Mouse (Mus musculus) brain, adult 2 months (tissue): ENCODE data around the gene Itm2b.

Experiments used
- DNase-seq: peaks from one replicate; pipeline ENCODE4 v3.0.0; 2011; ENCODE audit warnings: low read depth, low spot score

The Itm2b gene

GRCm38 (mm10) chr14:73384913-73385719 is at the start of gene Itm2b:
Gene Itm2b, minus strand, starts transcription at chr14:73385289.
- DNase-seq = peak; percentile 90

- peak; percentile 39 for DNase-seq
Observed at GRCm38 (mm10) chr14:73433487-73433886, 48.4 kb upstream of the Itm2b start.

DNA sequence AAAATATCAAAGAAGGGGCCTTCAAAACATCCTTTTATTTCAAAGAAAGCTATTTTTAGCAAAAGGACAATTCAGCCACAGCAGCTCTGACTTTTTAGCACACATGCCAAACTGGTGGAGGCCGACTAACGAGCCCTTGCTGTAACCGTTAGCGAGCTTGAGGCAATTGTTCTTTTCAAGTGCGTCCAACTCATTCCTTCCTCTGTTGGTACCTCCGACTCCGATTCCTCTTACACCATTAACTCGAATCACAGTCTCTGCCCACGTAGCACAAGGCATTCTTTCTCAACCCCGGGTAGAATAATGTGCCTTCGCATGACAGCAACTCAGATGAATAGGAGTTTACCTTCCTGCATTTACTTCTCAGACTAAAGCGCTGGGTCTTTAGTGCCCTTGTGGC is 45.5 kb upstream of the Itm2b start:
- DNase-seq = peak; percentile 27

DNA sequence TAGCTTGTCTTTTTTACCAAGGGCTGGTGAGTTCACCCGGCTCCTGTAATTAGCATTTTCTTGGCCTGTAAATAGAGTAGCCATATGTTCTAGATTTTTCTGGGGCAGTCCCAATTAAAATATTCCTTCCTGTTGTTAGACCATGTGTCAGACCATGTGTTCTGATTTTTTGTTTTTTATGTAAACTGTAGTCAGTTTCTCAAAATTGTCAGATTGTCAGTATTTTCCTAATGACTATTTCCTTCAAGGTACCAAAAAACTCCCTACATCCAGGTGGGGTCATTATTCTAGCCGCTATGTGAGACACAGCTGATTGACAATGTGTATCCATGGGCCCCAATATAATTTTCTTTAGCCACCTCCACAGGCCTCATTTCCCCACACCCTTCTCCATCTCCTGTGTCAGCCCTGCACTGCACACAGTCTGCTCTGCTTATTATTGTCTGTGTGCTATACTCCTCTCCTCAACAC is 40.5 kb upstream of the Itm2b start:
- peak; percentile 94 for DNase-seq

DNA sequence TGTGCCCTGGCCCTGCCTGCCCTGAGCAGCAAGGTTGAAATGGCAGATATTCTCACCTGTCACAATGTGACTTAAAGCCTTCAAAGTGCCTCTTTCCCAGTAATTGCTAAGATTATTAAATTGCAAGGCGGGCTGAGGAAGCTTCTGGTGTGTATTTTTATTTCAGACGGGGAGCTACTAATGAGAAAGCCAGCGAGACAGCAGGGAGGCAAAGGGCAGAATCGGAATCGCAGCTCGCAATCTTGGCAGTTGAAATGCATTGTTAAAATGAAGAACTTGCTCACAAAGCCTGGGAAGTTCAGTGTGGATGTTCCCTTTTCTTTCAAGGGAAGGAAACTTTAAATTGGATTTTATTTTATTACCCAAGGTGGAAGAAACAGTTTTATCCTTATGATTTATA is 39.9 kb upstream of the Itm2b start:
- DNase-seq = peak; percentile 95

- DNase-seq = no peak
Observed at GRCm38 (mm10) chr14:73423542-73423941, 38.5 kb upstream of the Itm2b start.

- DNase-seq = no peak
Observed at GRCm38 (mm10) chr14:73422621-73423020, 37.5 kb upstream of the Itm2b start.

DNA sequence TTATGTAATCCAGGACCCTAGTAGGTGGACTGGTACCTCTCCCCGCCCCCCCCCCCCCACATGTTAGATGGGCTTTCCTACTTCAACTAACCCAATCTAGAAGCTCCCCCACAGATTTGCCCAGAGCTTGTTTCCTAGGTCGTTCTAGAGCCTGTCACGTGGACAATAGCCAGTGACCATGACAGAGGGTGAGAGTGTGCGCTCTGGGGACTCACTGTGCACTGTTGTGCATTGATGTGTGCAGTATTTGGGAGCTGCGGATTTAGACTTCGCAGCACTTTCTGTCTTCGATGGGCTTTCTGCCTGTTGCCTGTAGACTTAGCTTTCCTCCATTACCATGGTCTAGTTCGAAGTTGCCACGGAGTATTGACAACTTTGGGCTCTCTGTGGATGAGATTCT is 36.5 kb upstream of the Itm2b start:
- no peak for DNase-seq

DNA sequence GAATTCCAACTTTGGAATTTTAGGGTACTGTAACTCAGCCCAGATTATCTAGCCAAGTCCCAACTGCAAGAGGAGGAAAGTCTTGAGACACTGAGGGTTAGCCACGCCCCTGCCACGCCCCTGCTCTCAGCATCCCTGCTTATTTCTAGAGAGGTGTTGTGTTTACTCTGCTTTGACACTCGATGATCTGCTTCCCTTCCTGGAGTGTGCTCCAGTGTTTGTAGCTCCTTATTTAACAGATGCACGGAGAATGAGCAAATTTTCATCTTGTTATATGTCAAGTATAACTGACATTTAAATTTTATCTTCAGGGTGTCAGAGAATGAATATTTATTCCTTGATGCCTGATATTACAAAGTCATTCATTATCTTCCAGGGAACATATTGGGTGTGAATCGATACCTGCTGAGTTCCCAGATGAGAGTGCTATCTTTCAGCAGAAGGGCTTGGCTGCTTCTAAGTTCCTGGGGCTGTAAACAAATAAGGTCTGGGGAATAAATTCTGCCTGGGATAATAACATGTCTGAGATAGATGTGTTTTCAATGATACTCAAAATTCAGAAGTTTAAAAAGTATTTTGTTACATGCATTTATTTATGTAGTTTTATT is 35.2 kb upstream of the Itm2b start:
- peak; percentile 78 for DNase-seq

DNA sequence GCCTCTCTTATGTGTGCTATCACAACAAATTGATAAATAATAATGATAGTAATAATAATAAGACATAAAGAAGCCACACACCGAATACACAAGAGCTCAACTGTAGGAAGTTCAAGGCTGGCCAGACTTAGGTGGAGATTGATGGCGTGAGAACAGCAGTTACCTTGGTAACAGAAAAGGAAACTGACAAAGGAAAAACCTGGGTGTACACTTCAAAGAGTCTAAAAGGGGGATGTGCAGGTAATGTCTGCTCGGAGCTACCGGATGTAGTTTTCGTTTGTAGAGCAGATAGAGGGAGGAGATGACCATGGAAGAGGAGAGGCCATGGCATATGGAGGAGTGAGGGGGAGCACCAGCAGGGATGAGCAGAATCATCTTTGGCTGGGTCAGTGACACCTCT is 31.4 kb upstream of the Itm2b start:
- no peak for DNase-seq

DNA sequence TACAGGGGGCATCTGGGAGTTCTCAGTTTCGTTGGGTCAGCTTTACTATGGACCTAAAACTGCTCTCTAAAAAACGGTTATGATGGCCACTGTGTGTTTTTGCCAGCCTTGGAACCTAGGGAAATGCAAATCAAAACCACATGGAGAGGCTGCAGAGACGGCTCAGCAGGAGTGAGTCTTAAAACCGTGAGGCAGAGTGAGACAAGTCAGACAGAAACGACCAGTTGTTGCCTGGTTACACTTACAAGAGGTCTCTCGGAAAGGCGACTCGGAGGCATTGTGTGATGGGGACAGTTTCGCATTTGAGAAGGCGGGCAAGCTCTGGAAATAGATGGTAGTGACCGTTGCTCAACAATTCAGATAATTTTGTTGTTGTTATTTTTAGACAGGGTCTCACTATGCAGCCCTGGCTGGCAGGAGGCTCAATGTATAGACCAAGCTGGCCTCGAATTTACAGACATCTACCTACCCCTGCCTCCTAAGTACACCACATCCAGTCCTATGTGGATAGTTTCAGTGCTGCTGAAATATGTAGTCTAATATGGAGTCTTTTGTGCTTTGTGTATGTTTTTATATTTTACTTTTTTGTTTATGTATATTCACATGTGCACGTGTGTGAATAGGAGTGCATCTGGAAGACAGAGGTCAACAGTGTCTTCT is 30.4 kb upstream of the Itm2b start:
- DNase-seq = no peak

- no peak for DNase-seq
Observed at GRCm38 (mm10) chr14:73411729-73412128, 26.6 kb upstream of the Itm2b start.

- DNase-seq = peak; percentile 27
Observed at GRCm38 (mm10) chr14:73410083-73410482, 25.0 kb upstream of the Itm2b start.

- DNase-seq = no peak
Observed at GRCm38 (mm10) chr14:73408223-73408845, 23.2 kb upstream of the Itm2b start.

- DNase-seq = no peak
Observed at GRCm38 (mm10) chr14:73404016-73404415, 18.9 kb upstream of the Itm2b start.

- no peak for DNase-seq
Observed at GRCm38 (mm10) chr14:73403351-73403750, 18.3 kb upstream of the Itm2b start.

DNA sequence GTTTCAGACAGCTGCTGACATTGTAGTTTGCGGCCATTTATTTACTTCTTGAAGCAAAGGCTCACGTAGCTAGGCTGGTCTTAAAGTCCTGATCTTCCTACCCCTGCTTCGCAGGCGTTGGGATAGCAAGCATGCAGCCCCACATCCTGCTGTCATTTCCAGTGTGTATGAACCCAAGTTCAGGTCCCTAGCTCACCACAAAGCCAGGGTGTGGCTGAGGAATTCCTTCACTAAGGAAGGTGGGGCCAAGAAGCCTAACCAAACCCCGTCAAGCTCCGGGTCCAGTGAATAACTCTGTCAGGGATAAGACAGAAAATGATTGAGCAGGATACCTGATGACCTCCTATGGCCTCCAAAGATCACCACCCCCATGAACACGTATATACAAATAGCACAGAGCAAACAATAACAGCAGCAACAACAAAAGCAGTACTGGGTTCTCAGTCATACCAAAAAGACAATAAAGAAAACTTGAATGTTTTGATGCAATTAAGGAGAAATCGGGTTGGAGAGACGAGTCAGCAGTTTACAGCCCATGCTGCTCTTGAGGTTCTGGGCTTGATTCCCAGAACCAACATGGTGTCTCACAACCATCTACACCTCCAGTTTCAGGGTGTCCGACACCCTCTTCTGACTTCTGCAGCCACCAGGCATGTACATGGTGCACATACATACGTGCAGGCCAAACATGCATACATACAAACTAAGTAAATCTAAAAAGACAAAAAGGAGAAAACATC is 17.4 kb upstream of the Itm2b start:
- DNase-seq = no peak

DNA sequence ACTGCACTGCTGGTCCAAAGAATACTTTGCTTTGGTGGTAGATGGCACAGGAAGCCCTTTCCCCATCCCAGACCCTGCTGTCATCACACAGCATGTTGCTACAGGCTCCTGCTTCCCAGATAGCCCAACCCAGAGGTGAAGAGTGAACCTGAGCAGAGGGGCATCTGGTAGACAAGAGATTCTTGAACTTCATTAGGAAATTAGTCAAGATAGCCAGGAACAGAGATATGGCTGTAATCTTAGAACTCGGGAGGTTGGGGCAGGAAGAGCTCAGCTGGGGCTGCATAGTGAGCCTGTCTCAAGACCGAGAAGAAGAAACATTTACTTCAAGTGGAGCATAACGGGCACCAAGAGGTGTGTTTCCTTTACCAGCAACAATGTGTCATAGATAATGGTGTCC is 16.3 kb upstream of the Itm2b start:
- DNase-seq = no peak

- no peak for DNase-seq
Observed at GRCm38 (mm10) chr14:73399866-73400618, 15.0 kb upstream of the Itm2b start.

- no peak for DNase-seq
Observed at GRCm38 (mm10) chr14:73398367-73398996, 13.4 kb upstream of the Itm2b start.
